Mouse (Mus musculus): ENCODE results near the gene Fetub. TPM values are rescaled to one million over a fixed set of nuclear protein-coding genes. Genes with fewer than 3 reads are reported as not detected.

The Fetub gene
- total RNA-seq, 2 experiments from 2014 or later: not detected

- no peak for DNase-seq
Observed at GRCm38 (mm10) chr16:22967383-22968030, 49.4 kb downstream of the Fetub start.

Other genes starting within 250 kb of the Fetub start
- gene Crygs, start 106.8 kb upstream of the Fetub start, total RNA-seq (2021): not detected
- 1 to 10 TPM; 5.4 to 6.8 TPM for gene Tbccd1, start 60.7 kb upstream of the Fetub start, total RNA-seq (2021)
- gene Dnajb11, start 60.5 kb upstream of the Fetub start, total RNA-seq (2021): 10 to 100 TPM; 38.8 to 44.2 TPM
- not detected for gene Ahsg, start 27.1 kb upstream of the Fetub start, total RNA-seq (2021)
- gene Hrg, start 32.7 kb downstream of the Fetub start, total RNA-seq (2021): not detected
- under 1 TPM in 1 of 2 experiments, not detected in 1; 0.21 TPM for gene Kng2, start 111.1 kb downstream of the Fetub start, total RNA-seq (2021)
- gene Kng1, start 139.5 kb downstream of the Fetub start, total RNA-seq (2021): not detected
- 100 to 1,000 TPM; 362 to 414 TPM for gene Eif4a2, start 189.1 kb downstream of the Fetub start, total RNA-seq (2021)
- 1 to 10 TPM; 6.1 to 6.2 TPM for gene Rfc4, start 209.4 kb downstream of the Fetub start, total RNA-seq (2021)
- gene Adipoq, start 228.2 kb downstream of the Fetub start, total RNA-seq (2021): 10 to 100 TPM in 1 of 2 experiments, 1 to 10 TPM in 1; 1.9 to 87.3 TPM

Data from gastrocnemius, postnatal 25 days (tissue).